Mouse (Mus musculus): ENCODE data around the gene Prpf18.

DNA sequence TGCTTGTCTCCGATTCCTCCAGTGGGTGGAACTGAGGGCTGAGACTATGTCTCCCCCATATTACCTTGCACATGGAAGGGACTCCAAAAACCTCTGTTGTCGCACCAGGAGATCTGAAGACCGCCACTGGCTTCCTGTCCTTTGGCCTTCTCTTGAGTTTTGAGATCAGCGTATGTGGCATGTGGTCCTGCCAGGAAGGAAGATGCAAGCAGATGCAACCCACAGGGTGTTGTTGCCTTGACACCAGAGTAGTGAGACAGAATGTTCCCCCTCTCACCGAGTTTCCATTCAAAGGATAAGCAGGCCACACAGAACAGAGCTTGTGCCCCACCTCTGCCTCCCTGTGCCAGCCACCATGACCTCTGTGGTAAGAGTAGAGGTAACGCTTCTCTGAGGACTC, 71.2 kb downstream of the Prpf18 start:
- TF ChIP-seq CTCF (IDR thresholded peaks at IDR 0.05; ENCODE audit: borderline replicate concordance, insufficient read depth, low read depth, low read length): no peak
- no peak for TF ChIP-seq POLR2A (IDR thresholded peaks at IDR 0.05; ENCODE audit: borderline replicate concordance, insufficient read depth, low read length)
